Mouse (Mus musculus) ES-Bruce4 (cell line): ENCODE results near the gene Dgkq. TPM values are rescaled to one million over a fixed set of nuclear protein-coding genes. Genes with fewer than 3 reads are reported as not detected.
A peak's percentile ranks its signal among the peaks of the same experiment; 100 is the strongest.

Experiments
- H3K27ac ChIP-seq: 2 replicates; pipeline ENCODE4 v1.5.1; 2012; ENCODE audit warnings: low read length, inconsistent platforms; ENCODE audit not compliant: insufficient read depth
- H3K27me3 ChIP-seq: 2 replicates; pipeline ENCODE4 v1.6.1; 2012; ENCODE audit warnings: mild to moderate bottlenecking, low read length, inconsistent platforms; ENCODE audit not compliant: control insufficient read depth, poor library complexity, insufficient read depth, severe bottlenecking
- H3K36me3 ChIP-seq: 2 replicates; pipeline ENCODE4 v1.6.1; 2012; ENCODE audit warnings: inconsistent platforms, mild to moderate bottlenecking, low read length, moderate library complexity; ENCODE audit not compliant: control insufficient read depth, poor library complexity, insufficient read depth, severe bottlenecking
- H3K4me1 ChIP-seq: one replicate; pipeline ENCODE4 v1.8.1; 2011; ENCODE audit warnings: low read length; ENCODE audit not compliant: control insufficient read depth, insufficient read depth
- H3K4me3 ChIP-seq: 2 replicates; pipeline ENCODE4 v1.5.1; 2011; ENCODE audit warnings: low read depth, mild to moderate bottlenecking, low read length
- H3K9ac ChIP-seq: 2 replicates; pipeline ENCODE4 v1.6.1; 2012; ENCODE audit warnings: low read depth, mild to moderate bottlenecking, inconsistent platforms; ENCODE audit not compliant: poor library complexity, severe bottlenecking
- H3K9me3 ChIP-seq: replicated peaks from 2 replicates; pipeline ENCODE4 v1.6.1; 2012; ENCODE audit warnings: mild to moderate bottlenecking, low read length, inconsistent platforms; ENCODE audit not compliant: control insufficient read depth, poor library complexity, insufficient read depth, severe bottlenecking
- CTCF ChIP-seq: IDR thresholded peaks from one replicate; pipeline ENCODE4 v1.8.1; 2011; ENCODE audit warnings: low read depth, low read length
- EP300 ChIP-seq: IDR thresholded peaks from 2 replicates; pipeline ENCODE4 v1.6.1; 2011; ENCODE audit warnings: low read depth, low read length; ENCODE audit not compliant: insufficient read depth
- POLR2A ChIP-seq: IDR thresholded peaks from one replicate; pipeline ENCODE4 v1.8.1; 2011; ENCODE audit warnings: low read length; ENCODE audit not compliant: insufficient read depth
- polyA plus RNA-seq: library from polyadenylated mRNA; stranded (reverse); fragments of >200 nt; gene quantifications from 2 replicates; pipeline ENCODE4 v1.2.4, GENCODE M21; 2011; ENCODE audit warnings: low read depth; ENCODE audit not compliant: missing spikeins, insufficient read depth, insufficient read length

The Dgkq gene
- polyA plus RNA-seq, 1 experiment: 6.5 TPM

- Histone ChIP-seq H3K36me3 (no peaks in the 10 kb centered on the region), H3K27ac (no peak within 1 kb of the TSS), H3K27me3 (no peaks in the 10 kb centered on the region), H3K9me3 (no peaks in the 10 kb centered on the region), H3K9ac (no peak within 1 kb of the TSS), H3K4me1 (no peaks in the 10 kb centered on the region), H3K4me3 (peak within 1 kb of the TSS; percentile 34)
- no peak for TF ChIP-seq EP300
- peak; percentile 51 for TF ChIP-seq CTCF
- TF ChIP-seq POLR2A: no peak
Observed at GRCm38 (mm10) chr5:108692271-108692670, 22.8 kb upstream of the Dgkq start, which contains the start of gene Fgfrl1. Fgfrl1 (plus strand) TSS chr5:108692382.

GRCm38 (mm10) chr5:108691152-108691551 is 21.7 kb upstream of the Dgkq start:
- H3K9ac ChIP-seq: no peak overlapping the region
- TF ChIP-seq EP300 (no peak), CTCF (no peak), POLR2A (no peak)
- H3K4me1 ChIP-seq: no peaks in the 10 kb centered on the region
- no peak overlapping the region for H3K4me3 ChIP-seq
- no peak overlapping the region for H3K27ac ChIP-seq
- no peaks in the 10 kb centered on the region for H3K9me3 ChIP-seq
- no peaks in the 10 kb centered on the region for H3K36me3 ChIP-seq
- no peaks in the 10 kb centered on the region for H3K27me3 ChIP-seq

- no peaks in the 10 kb centered on the region for H3K27me3 ChIP-seq
- H3K4me3 ChIP-seq: no peak overlapping the region
- no peaks in the 10 kb centered on the region for H3K4me1 ChIP-seq
- H3K9ac ChIP-seq: no peak overlapping the region
- no peaks in the 10 kb centered on the region for H3K36me3 ChIP-seq
- TF ChIP-seq POLR2A (no peak), CTCF (no peak), EP300 (no peak)
- H3K27ac ChIP-seq: no peak overlapping the region
- H3K9me3 ChIP-seq: no peaks in the 10 kb centered on the region
Observed at GRCm38 (mm10) chr5:108689091-108689490, 19.6 kb upstream of the Dgkq start.

- Histone ChIP-seq H3K27me3 (no peaks in the 10 kb centered on the region), H3K27ac (no peak overlapping the region), H3K9me3 (no peaks in the 10 kb centered on the region), H3K36me3 (no peaks in the 10 kb centered on the region), H3K4me1 (no peaks in the 10 kb centered on the region), H3K9ac (no peak overlapping the region), H3K4me3 (no peak overlapping the region)
- TF ChIP-seq EP300: no peak
- no peak for TF ChIP-seq POLR2A
- no peak for TF ChIP-seq CTCF
Observed at GRCm38 (mm10) chr5:108680871-108681270, 11.4 kb upstream of the Dgkq start.

GRCm38 (mm10) chr5:108679909-108680308 is 10.4 kb upstream of the Dgkq start:
- Histone ChIP-seq H3K36me3 (no peaks in the 10 kb centered on the region), H3K27ac (no peak overlapping the region), H3K4me3 (no peak overlapping the region), H3K4me1 (no peaks in the 10 kb centered on the region), H3K9ac (no peak overlapping the region), H3K27me3 (no peaks in the 10 kb centered on the region), H3K9me3 (no peaks in the 10 kb centered on the region)
- TF ChIP-seq CTCF: peak; percentile 59
- no peak for TF ChIP-seq POLR2A
- no peak for TF ChIP-seq EP300

GRCm38 (mm10) chr5:108678296-108678854 is 8.9 kb upstream of the Dgkq start:
- H3K27ac ChIP-seq: no peak overlapping the region

More at GRCm38 (mm10) chr5:108678296-108678854, 8.9 kb upstream of the Dgkq start:
- Histone ChIP-seq H3K36me3 (no peaks in the 10 kb centered on the region), H3K27me3 (no peaks in the 10 kb centered on the region), H3K4me1 (no peaks in the 10 kb centered on the region), H3K9ac (peak overlapping the region; percentile 35; the same call in 1 of the 2 replicates), H3K4me3 (no peak overlapping the region), H3K9me3 (no peaks in the 10 kb centered on the region)
- TF ChIP-seq POLR2A: no peak
- TF ChIP-seq CTCF: no peak
- TF ChIP-seq EP300: no peak
